23 mouse cellular contexts compared by ENCODE assay signal in the genomic region with DNA sequence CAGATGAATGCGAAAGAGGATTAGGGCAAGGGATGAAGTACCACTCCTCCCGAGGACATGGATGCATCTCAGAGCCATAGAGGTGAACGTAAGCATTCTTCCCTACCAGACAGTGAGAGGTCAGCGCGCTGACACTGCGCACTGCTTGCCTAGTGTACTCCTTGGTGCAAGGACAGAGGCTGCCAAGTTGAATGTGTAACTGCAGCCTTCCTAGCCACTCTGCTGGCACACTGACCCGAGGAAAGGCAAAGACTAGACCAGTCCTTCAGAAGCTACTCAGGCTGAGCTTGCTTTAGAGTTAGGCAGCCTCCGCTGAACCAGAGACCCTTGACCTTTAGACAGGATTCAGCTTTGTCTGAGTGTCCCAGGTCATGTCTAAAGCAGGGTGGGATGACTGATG. TPM values are rescaled to one million over a fixed set of nuclear protein-coding genes. Genes with fewer than 3 reads are reported as not detected.
DNase-seq lines count a peak whose midpoint lies in the region; ATAC-seq lines count a peak whose summit lies in the region.
"Had no signal": no experiment of that assay in that cellular context is flagged by ENCODE, and none has a peak within 500 bp of the region (broad histone marks: within the 10 kb centered on the region; RNA-seq: fewer than 3 reads in every experiment).

No protein-coding gene starts in this region.

- no peak overlapping the region for H3K9ac ChIP-seq in kidney, embryonic 15.5 days
- no peak overlapping the region for H3K9ac ChIP-seq in liver, embryonic 16.5 days (ENCODE audit: low read depth, low read length)
- H3K9ac ChIP-seq: embryonic facial prominence, embryonic 13.5 days; forebrain, embryonic 12.5 days; heart, embryonic 15.5 days; hindbrain, embryonic 14.5 days had no signal

- peaks cover 36% of the 10 kb centered on the region for H3K36me3 ChIP-seq in kidney, embryonic 15.5 days
- H3K36me3 ChIP-seq in liver, embryonic 16.5 days (ENCODE audit: control insufficient read depth, insufficient read depth), result peaks cover 40% of the 10 kb centered on the region
- H3K36me3 ChIP-seq in embryonic facial prominence, embryonic 10.5 days (replicated peaks), result peaks cover 48% of the 10 kb centered on the region
- H3K36me3 ChIP-seq: heart, embryonic 15.5 days had no signal

- no peak for ATAC-seq in kidney, embryonic 15.5 days (replicated peaks; ENCODE audit: low FRiP score)
- 0 out of 2 replicates have a peak, but pooled peaks have one; percentile 16 for ATAC-seq in liver, embryonic 16.5 days (ENCODE audit: low read depth)
- ATAC-seq: activated CD4-positive, CD25-positive, alpha-beta regulatory T cell, adult 4 months; forebrain, embryonic 16.5 days; Patski had no signal

- H3K27ac ChIP-seq in kidney, embryonic 15.5 days, result no peak overlapping the region
- H3K27ac ChIP-seq in liver, embryonic 16.5 days (ENCODE audit: low read length), result no peak overlapping the region
- H3K27ac ChIP-seq in embryonic facial prominence, embryonic 10.5 days (replicated peaks), result no peak overlapping the region
- H3K27ac ChIP-seq: embryonic facial prominence, embryonic 13.5 days; forebrain, embryonic 12.5 days; heart, adult 2 months; heart, embryonic 15.5 days; hindbrain, embryonic 10.5 days; hindbrain, embryonic 14.5 days had no signal

- H3K27me3 ChIP-seq in kidney, embryonic 15.5 days, result no peaks in the 10 kb centered on the region
- H3K27me3 ChIP-seq in liver, embryonic 16.5 days (ENCODE audit: control insufficient read depth, insufficient read depth, low read depth, low read length), result no peaks in the 10 kb centered on the region
- no peaks in the 10 kb centered on the region for H3K27me3 ChIP-seq in embryonic facial prominence, embryonic 10.5 days (replicated peaks; ENCODE audit: low read depth, poor library complexity, severe bottlenecking)
- H3K27me3 ChIP-seq: CH12.LX; embryonic facial prominence, embryonic 13.5 days; forebrain, embryonic 12.5 days; heart, embryonic 15.5 days; Patski had no signal

- 82% methylated on average over 8 of the region's 8 CpGs for WGBS in kidney, embryonic 15.5 days
- 89% methylated on average over 8 of the region's 8 CpGs for WGBS in liver, embryonic 16.5 days (ENCODE audit: insufficient replicate concordance)
- WGBS in embryonic facial prominence, embryonic 10.5 days, result 90% methylated on average over 8 of the region's 8 CpGs

- H3K4me1 ChIP-seq in kidney, embryonic 15.5 days, result peaks cover under 1% of the 10 kb centered on the region; the same call in 1 of the 2 replicates
- H3K4me1 ChIP-seq in liver, embryonic 16.5 days (ENCODE audit: control insufficient read depth, low read depth, low read length), result no peaks in the 10 kb centered on the region; the same call in 1 of the 2 replicates
- H3K4me1 ChIP-seq in embryonic facial prominence, embryonic 10.5 days, result peaks cover 10% of the 10 kb centered on the region
- H3K4me1 ChIP-seq: embryonic facial prominence, embryonic 13.5 days; heart, embryonic 15.5 days had no signal

- intact Hi-C loops in heart, postnatal 25 days (cut with DNase I), result no loop called here

- no peak overlapping the region for H3K4me2 ChIP-seq in kidney, embryonic 15.5 days
- no peak overlapping the region for H3K4me2 ChIP-seq in liver, embryonic 16.5 days (ENCODE audit: low read depth, low read length)
- H3K4me2 ChIP-seq: embryonic facial prominence, embryonic 13.5 days; forebrain, embryonic 12.5 days; heart, embryonic 11.5 days; heart, embryonic 15.5 days; hindbrain, embryonic 14.5 days had no signal

- peak; percentile 64 for DNase-seq in heart, adult 11 months
- DNase-seq in heart, postnatal 25 days (ENCODE audit: low spot score), result no peak
- peak; percentile 27 to 57 for DNase-seq in kidney, postnatal 25 days
- DNase-seq in liver, result no peak
- DNase-seq in embryonic facial prominence, embryonic 10.5 days (ENCODE audit: low spot score), result no peak
- DNase-seq: adrenal gland, postnatal 14 days; cerebellum, adult 11-12 months; cerebellum, adult 9-10 months; cerebellum, postnatal 25 days; heart, adult 2 months; heart, postnatal 14 days had no signal

- H3K4me3 ChIP-seq in kidney, embryonic 15.5 days (replicated peaks), result no peak overlapping the region
- H3K4me3 ChIP-seq in liver, embryonic 16.5 days (ENCODE audit: low read depth, low read length), result no peak overlapping the region
- H3K4me3 ChIP-seq in embryonic facial prominence, embryonic 10.5 days, result no peak overlapping the region
- H3K4me3 ChIP-seq: embryonic facial prominence, embryonic 13.5 days; forebrain, embryonic 12.5 days; heart, adult 2 months; heart, embryonic 15.5 days; hindbrain, embryonic 10.5 days had no signal

- H3K9me3 ChIP-seq in kidney, embryonic 15.5 days (replicated peaks), result no peaks in the 10 kb centered on the region
- no peaks in the 10 kb centered on the region for H3K9me3 ChIP-seq in liver, embryonic 16.5 days (replicated peaks; ENCODE audit: control insufficient read depth, low read length)
- H3K9me3 ChIP-seq in embryonic facial prominence, embryonic 10.5 days, result no peaks in the 10 kb centered on the region
- H3K9me3 ChIP-seq: embryonic facial prominence, embryonic 13.5 days; forebrain, embryonic 12.5 days; heart, embryonic 15.5 days; hindbrain, embryonic 10.5 days had no signal

RNA-seq across cellular contexts. Expression of a gene that starts 11.9 kb away (rescaled TPM):
- 10 to 100 TPM in 1 of 2 experiments, 1 to 10 TPM in 1; 8.7 to 11.5 TPM for total RNA-seq in heart, postnatal 25 days (2021)
- polyA plus RNA-seq in kidney, embryonic 15.5 days (2015; fragmentation: Nextera tagmentation; extraction: Ambion mirVana), result 24.0 and 24.2 TPM in 2 replicates
- 21.9 and 24.6 TPM in 2 replicates for polyA plus RNA-seq in liver, embryonic 16.5 days (2015; fragmentation: Nextera tagmentation; extraction: Ambion mirVana)
- 14.5 and 17.5 TPM in 2 replicates for polyA plus RNA-seq in embryonic facial prominence, embryonic 10.5 days (2016; fragmentation: Nextera tagmentation; extraction: Ambion mirVana)

Comparison
In these comparisons a context has a peak if more than half of its experiments do, and no peak if none do; other contexts are left out.
1. DNase-seq: peak in heart, adult 11 months (single experiment) and kidney, postnatal 25 days (2 of 2); none in heart, postnatal 25 days (single experiment), liver (single experiment) and embryonic facial prominence, embryonic 10.5 days (single experiment).